15 mouse cellular contexts compared by ENCODE assay signal in genomic region chr12:71924978-71925529, GRCm38 (mm10).
"Had no signal": no experiment of that assay in that cellular context is flagged by ENCODE, and none has a peak within 500 bp of the region (broad histone marks: within the 10 kb centered on the region; RNA-seq: fewer than 3 reads in every experiment).

No protein-coding gene starts in this region.

- H3K36me3 ChIP-seq: midbrain, embryonic 12.5 days; stomach, embryonic 15.5 days had no signal

- H3K27me3 ChIP-seq: limb, embryonic 13.5 days; liver, embryonic 15.5 days; megakaryocyte, embryonic 14.5 days; midbrain, embryonic 12.5 days; stomach, embryonic 15.5 days had no signal

- H3K4me2 ChIP-seq: limb, embryonic 13.5 days; liver, embryonic 11.5 days; liver, embryonic 15.5 days; lung, embryonic 14.5 days; midbrain, embryonic 12.5 days; stomach, embryonic 15.5 days had no signal

- DNase-seq: kidney, adult 2 months; left cerebral cortex, postnatal 4 days; lung, embryonic 14.5 days; lung, postnatal 10 days; lung, postnatal 4 days; right cerebral cortex, postnatal 14 days; thymus, adult 2 months; thymus, postnatal 25 days had no signal

- H3K27ac ChIP-seq: limb, embryonic 13.5 days; liver, embryonic 15.5 days; midbrain, embryonic 12.5 days; stomach, embryonic 15.5 days had no signal

- H3K4me3 ChIP-seq: limb, embryonic 13.5 days; liver, embryonic 15.5 days; megakaryocyte, embryonic 14.5 days; midbrain, embryonic 12.5 days; stomach, embryonic 15.5 days had no signal

- H3K9me3 ChIP-seq: limb, embryonic 13.5 days; liver, embryonic 15.5 days; megakaryocyte, embryonic 14.5 days; midbrain, embryonic 12.5 days; stomach, embryonic 15.5 days had no signal

- H3K9ac ChIP-seq: limb, embryonic 13.5 days; liver, embryonic 15.5 days; lung, embryonic 14.5 days; midbrain, embryonic 12.5 days; stomach, embryonic 15.5 days had no signal

- ATAC-seq: midbrain, embryonic 16.5 days had no signal

- H3K4me1 ChIP-seq: stomach, embryonic 15.5 days had no signal
